Mouse (Mus musculus) embryonic fibroblast, embryonic 13.5 days (primary cell): Measurements from ENCODE around the gene Crtc1.

Experiments
- CTCF ChIP-seq: IDR thresholded peaks from 2 replicates; pipeline ENCODE4 v1.5.1; 2011; ENCODE audit warnings: mild to moderate bottlenecking, control low read depth, low read length, moderate library complexity, borderline replicate concordance; ENCODE audit not compliant: insufficient read depth
- POLR2A ChIP-seq: IDR thresholded peaks from 2 replicates; pipeline ENCODE4 v1.6.1; 2011; ENCODE audit warnings: low read depth, mild to moderate bottlenecking, control low read depth, low read length, moderate library complexity

- no peak for TF ChIP-seq CTCF
- no peak for TF ChIP-seq POLR2A
Measured at GRCm38 (mm10) chr8:70441565-70441964, 2.2 kb upstream of the Crtc1 start.
